Comparison of ENCODE assay signal across 8 mouse cellular contexts in genomic region chr2:21280794-21281420, GRCm38 (mm10).
DNase-seq lines count a peak whose midpoint lies in the region; ATAC-seq and TF ChIP-seq lines count a peak whose summit lies in the region.

No protein-coding gene starts in this region.

- TF ChIP-seq CTCF in small intestine, adult 2 months (IDR thresholded peaks at IDR 0.05; ENCODE audit: extremely low read depth, insufficient read length, insufficient replicate concordance, low read depth, low read length), result peak; percentile 73; the same call in 1 of the 2 replicates

- 34% methylated on average over 9 of the region's 9 CpGs for WGBS in intestine, embryonic 16.5 days
- 32% methylated on average over 9 of the region's 9 CpGs for WGBS in midbrain, embryonic 11.5 days
- WGBS in small intestine, adult 2 months, result 30% methylated on average over 9 of the region's 9 CpGs

- no peak overlapping the region for H3K4me3 ChIP-seq in intestine, embryonic 16.5 days (ENCODE audit: low read length)
- no peak overlapping the region for H3K4me3 ChIP-seq in midbrain, embryonic 11.5 days (ENCODE audit: low read depth, low read length)
- H3K4me3 ChIP-seq in small intestine, adult 2 months (ENCODE audit: low read depth, low read length), result no peak overlapping the region

- H3K4me1 ChIP-seq in intestine, embryonic 16.5 days (ENCODE audit: control insufficient read depth, insufficient read depth, low read length), result no peaks in the 10 kb centered on the region
- H3K4me1 ChIP-seq in midbrain, embryonic 11.5 days (ENCODE audit: control insufficient read depth, insufficient read depth, low read length), result no peaks in the 10 kb centered on the region
- no peaks in the 10 kb centered on the region for H3K4me1 ChIP-seq in small intestine, adult 2 months (ENCODE audit: control insufficient read depth, insufficient read depth, insufficient read length, low read length)

- intact Hi-C loops in left cerebral cortex, postnatal 25 days (cut with DNase I), result loop anchor here (1.0 to 5.0 kb wide), 3 partner anchors 88 to 646 kb away; no protein-coding TSS in a partner anchor

- DNase-seq in adrenal gland, adult (ENCODE audit: inconsistent age in 2 of 2, low spot score in 1 of 2), result peak; percentile 66 to 85
- peak; percentile 87 for DNase-seq in gastrocnemius, postnatal 10 days
- peak; percentile 86 to 87 for DNase-seq in left cerebral cortex, postnatal 25 days (ENCODE audit: low spot score in 2 of 2)
- DNase-seq in midbrain, embryonic 11.5 days (ENCODE audit: low spot score, missing footprints), result peak; percentile 97

- no peaks in the 10 kb centered on the region for H3K9me3 ChIP-seq in intestine, embryonic 16.5 days (ENCODE audit: control insufficient read depth, low read length)
- no peaks in the 10 kb centered on the region for H3K9me3 ChIP-seq in midbrain, embryonic 11.5 days (ENCODE audit: control insufficient read depth, low read length)

- TF ChIP-seq POLR2A in small intestine, adult 2 months (IDR thresholded peaks at IDR 0.05; ENCODE audit: low read depth, low read length), result no peak

- H3K27ac ChIP-seq in intestine, embryonic 16.5 days (ENCODE audit: low read length), result no peak overlapping the region
- H3K27ac ChIP-seq in midbrain, embryonic 11.5 days (ENCODE audit: low read depth, low read length), result no peak overlapping the region
- no peak overlapping the region for H3K27ac ChIP-seq in small intestine, adult 2 months (ENCODE audit: insufficient read depth, low read depth, low read length)

- H3K27me3 ChIP-seq in intestine, embryonic 16.5 days (replicated peaks; ENCODE audit: control insufficient read depth, insufficient read depth, low read length), result no peaks in the 10 kb centered on the region
- H3K27me3 ChIP-seq in midbrain, embryonic 11.5 days (ENCODE audit: control insufficient read depth, insufficient read depth, low read length), result no peaks in the 10 kb centered on the region
- H3K27me3 ChIP-seq in small intestine, adult 2 months (ENCODE audit: control insufficient read depth, insufficient read depth, low read length), result no peaks in the 10 kb centered on the region

- peak; percentile 98 for ATAC-seq in common myeloid progenitor, adult 5-6 weeks (replicated peaks; ENCODE audit: low read depth, poor library complexity, severe bottlenecking)
- peak; percentile 64; the same call in 1 of the 2 replicates for ATAC-seq in intestine, embryonic 16.5 days
- peak; percentile 85 for ATAC-seq in midbrain, embryonic 11.5 days (ENCODE audit: low FRiP score)
- no peak for ATAC-seq in inflammation-experienced regulatory T-cells, adult 6 months

- H3K9ac ChIP-seq in intestine, embryonic 16.5 days (ENCODE audit: low read depth, low read length), result no peak overlapping the region
- no peak overlapping the region for H3K9ac ChIP-seq in midbrain, embryonic 11.5 days (ENCODE audit: low read length)

- no peaks in the 10 kb centered on the region for H3K36me3 ChIP-seq in intestine, embryonic 16.5 days (ENCODE audit: control insufficient read depth, insufficient read depth, low read length)
- H3K36me3 ChIP-seq in midbrain, embryonic 11.5 days (ENCODE audit: control insufficient read depth, insufficient read depth, low read length), result no peaks in the 10 kb centered on the region
- H3K36me3 ChIP-seq in small intestine, adult 2 months (ENCODE audit: control insufficient read depth, insufficient read depth, low read length), result no peaks in the 10 kb centered on the region

- no peak overlapping the region for H3K4me2 ChIP-seq in intestine, embryonic 16.5 days (ENCODE audit: low read depth, low read length)
- no peak overlapping the region for H3K4me2 ChIP-seq in midbrain, embryonic 11.5 days
